Mouse (Mus musculus) limb, embryonic 11.5 days (tissue): ENCODE measurements around the gene Slc35c1. TPM values are rescaled to one million over a fixed set of nuclear protein-coding genes. Genes with fewer than 3 reads are reported as not detected.
A peak's percentile ranks its signal among the peaks of the same experiment; 100 is the strongest.

Source experiments
- ATAC-seq: fragments of 200-750 bp; cut with Nextera tagmentation; 2 replicates; pipeline ENCODE4 v1.8.0; 2017; ENCODE audit warnings: low read depth; ENCODE audit not compliant: insufficient number of reproducible peaks, low FRiP score, low TSS enrichment
- DNase-seq: peaks from one replicate; pipeline ENCODE4 v3.0.0-alpha.2; 2015; ENCODE audit warnings: low spot score
- H3K27ac ChIP-seq: fragments of 300-500 bp; sonication (generic); replicated peaks from 2 replicates; pipeline ENCODE4 v1.5.1; 2014; ENCODE audit warnings: low read depth, mild to moderate bottlenecking, low read length
- H3K27me3 ChIP-seq: fragments of 300-500 bp; sonication (generic); 2 replicates; pipeline ENCODE4 v1.6.1; 2014; ENCODE audit warnings: mild to moderate bottlenecking, low read length, mixed read lengths; ENCODE audit not compliant: control insufficient read depth, insufficient read depth
- H3K36me3 ChIP-seq: fragments of 300-500 bp; sonication (generic); 2 replicates; pipeline ENCODE4 v1.6.1; 2014; ENCODE audit warnings: mild to moderate bottlenecking, low read length, moderate library complexity, mixed read lengths; ENCODE audit not compliant: control insufficient read depth, insufficient read depth
- H3K4me1 ChIP-seq: fragments of 300-500 bp; sonication (generic); 2 replicates; pipeline ENCODE4 v1.6.1; 2014; ENCODE audit warnings: low read length, mixed read lengths; ENCODE audit not compliant: control insufficient read depth, insufficient read depth
- H3K4me2 ChIP-seq: fragments of 300-500 bp; sonication (generic); 2 replicates; pipeline ENCODE4 v1.6.1; 2014; ENCODE audit warnings: low read depth, mild to moderate bottlenecking, moderate library complexity; ENCODE audit not compliant: severe bottlenecking
- H3K4me3 ChIP-seq: fragments of 300-500 bp; sonication (generic); 2 replicates; pipeline ENCODE4 v1.5.1; 2014; ENCODE audit warnings: low read depth, low read length
- H3K9ac ChIP-seq: fragments of 300-500 bp; sonication (generic); 2 replicates; pipeline ENCODE4 v1.6.1; 2014; ENCODE audit warnings: mild to moderate bottlenecking, low read length
- H3K9me3 ChIP-seq: fragments of 300-500 bp; sonication (generic); 2 replicates; pipeline ENCODE4 v1.6.1; 2016; ENCODE audit warnings: low read length; ENCODE audit not compliant: control insufficient read depth
- WGBS: fragments of 180-500 bp; shearing (Covaris S2); extraction: QIAGEN DNeasy Blood & Tissue Kit; methylation state at CpG from one replicate; pipeline ENCODE4 v1.1.7; 2014; 5-methylcytosine and 5-hydroxymethylcytosine counted together
- polyA plus RNA-seq: library from polyadenylated mRNA; unstranded; fragments of >200 nt; fragmentation: Nextera tagmentation; extraction: Ambion mirVana; gene quantifications from 2 replicates; pipeline ENCODE4 v1.2.1, GENCODE M21; 2014

Slc35c1 gene
- polyA plus RNA-seq, 1 experiment from 2014 or later = 8.2 TPM

DNA sequence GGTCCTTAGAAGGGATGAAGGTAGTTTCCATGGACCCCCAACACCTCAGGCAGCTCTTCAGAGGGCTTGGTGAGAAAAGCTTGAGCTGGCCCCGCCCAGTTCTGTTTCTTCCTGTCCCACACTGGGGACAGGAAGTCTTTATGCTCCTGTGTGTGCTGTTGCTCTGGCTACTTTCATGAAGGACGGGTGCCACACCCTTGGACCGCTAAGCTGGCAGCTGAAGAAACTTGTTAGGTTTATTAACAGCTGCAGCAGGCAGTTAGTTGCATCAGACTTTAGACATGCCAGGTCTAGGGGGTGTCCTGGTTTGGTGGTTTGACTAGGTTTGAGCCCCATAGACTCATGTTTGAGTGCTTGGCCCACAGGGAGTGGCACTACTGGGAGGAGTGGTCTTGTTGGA is 4.4 kb upstream of the Slc35c1 start:
- Histone ChIP-seq H3K4me1 (no peaks in the 10 kb centered on the region), H3K9me3 (no peaks in the 10 kb centered on the region), H3K9ac (no peak overlapping the region), H3K27ac (no peak overlapping the region), H3K4me2 (no peak overlapping the region), H3K4me3 (no peak overlapping the region), H3K27me3 (peaks cover 17% of the 10 kb centered on the region), H3K36me3 (no peaks in the 10 kb centered on the region)
- DNase-seq = no peak
- 79% methylated on average over 3 of the region's 3 CpGs for WGBS
- no peak for ATAC-seq

DNA sequence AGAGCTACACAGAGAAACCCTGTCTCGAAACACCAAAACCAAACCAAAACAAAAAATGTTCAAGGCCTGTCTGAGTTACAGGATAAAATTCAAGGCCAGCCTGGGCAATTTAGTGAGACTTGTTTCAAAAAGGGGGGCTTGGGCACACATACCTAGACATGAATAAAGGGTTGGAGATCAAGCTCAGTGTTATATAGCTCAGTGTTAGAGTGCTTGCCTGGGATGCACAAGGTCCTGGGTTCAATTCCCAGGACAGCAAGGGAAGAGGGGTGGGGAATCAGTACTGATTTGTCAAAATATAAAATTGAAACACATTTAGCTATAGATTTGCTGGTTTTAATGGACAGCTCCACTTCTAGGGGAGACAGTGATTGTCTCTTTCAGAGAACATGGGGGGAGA is 877 bp upstream of the Slc35c1 start:
- Histone ChIP-seq H3K36me3 (no peaks in the 10 kb centered on the region), H3K4me3 (no peak overlapping the region), H3K9me3 (no peaks in the 10 kb centered on the region), H3K27me3 (peaks cover 17% of the 10 kb centered on the region), H3K9ac (no peak overlapping the region), H3K4me1 (peaks cover 9% of the 10 kb centered on the region), H3K4me2 (no peak overlapping the region), H3K27ac (no peak overlapping the region)
- ATAC-seq = no peak
- no peak for DNase-seq
- 79% methylated on average over 1 of the region's 1 CpGs for WGBS

- Histone ChIP-seq H3K27me3 (peaks cover 17% of the 10 kb centered on the region), H3K36me3 (no peaks in the 10 kb centered on the region; the same call in 1 of the 2 replicates), H3K9ac (peak overlapping the region; percentile 69), H3K4me3 (peak overlapping the region; percentile 81), H3K27ac (no peak overlapping the region), H3K4me2 (peak overlapping the region; percentile 95), H3K9me3 (no peaks in the 10 kb centered on the region), H3K4me1 (peaks cover 9% of the 10 kb centered on the region)
- peak; percentile 64 for ATAC-seq
- 1% methylated on average over 55 of the region's 55 CpGs for WGBS
- peak; percentile 84 for DNase-seq
Observed at GRCm38 (mm10) chr2:92459141-92459920, 1.0 kb downstream of the Slc35c1 start.

GRCm38 (mm10) chr2:92458481-92458880 is 1.9 kb downstream of the Slc35c1 start:
- peaks cover 17% of the 10 kb centered on the region for H3K27me3 ChIP-seq
- no peak for DNase-seq
- H3K27ac ChIP-seq = no peak overlapping the region
- peak overlapping the region; percentile 69; the same call in 1 of the 2 replicates for H3K9ac ChIP-seq
- WGBS = 63% methylated on average over 13 of the region's 13 CpGs
- H3K9me3 ChIP-seq = no peaks in the 10 kb centered on the region
- no peak for ATAC-seq
- H3K4me1 ChIP-seq = peaks cover 9% of the 10 kb centered on the region
- H3K4me3 ChIP-seq = peak overlapping the region; percentile 81
- no peaks in the 10 kb centered on the region; the same call in 1 of the 2 replicates for H3K36me3 ChIP-seq
- peak overlapping the region; percentile 95 for H3K4me2 ChIP-seq

GRCm38 (mm10) chr2:92456970-92457530 is 3.3 kb downstream of the Slc35c1 start:
- ATAC-seq (no peak), DNase-seq (no peak)
- Histone ChIP-seq H3K36me3 (no peaks in the 10 kb centered on the region; the same call in 1 of the 2 replicates), H3K4me3 (no peak overlapping the region), H3K27me3 (peaks cover 17% of the 10 kb centered on the region), H3K9me3 (no peaks in the 10 kb centered on the region), H3K27ac (no peak overlapping the region), H3K4me1 (peaks cover 9% of the 10 kb centered on the region), H3K9ac (no peak overlapping the region), H3K4me2 (no peak overlapping the region)
- 71% methylated on average over 8 of the region's 8 CpGs for WGBS

GRCm38 (mm10) chr2:92455704-92456103 is 4.6 kb downstream of the Slc35c1 start:
- peaks cover 9% of the 10 kb centered on the region for H3K27me3 ChIP-seq
- WGBS = 36% methylated on average over 3 of the region's 3 CpGs
- no peaks in the 10 kb centered on the region; the same call in 1 of the 2 replicates for H3K36me3 ChIP-seq
- no peaks in the 10 kb centered on the region for H3K9me3 ChIP-seq
- H3K27ac ChIP-seq = no peak overlapping the region
- DNase-seq = no peak
- no peak overlapping the region for H3K4me3 ChIP-seq
- H3K4me2 ChIP-seq = no peak overlapping the region
- ATAC-seq = no peak
- H3K9ac ChIP-seq = no peak overlapping the region
- peaks cover 9% of the 10 kb centered on the region for H3K4me1 ChIP-seq

DNA sequence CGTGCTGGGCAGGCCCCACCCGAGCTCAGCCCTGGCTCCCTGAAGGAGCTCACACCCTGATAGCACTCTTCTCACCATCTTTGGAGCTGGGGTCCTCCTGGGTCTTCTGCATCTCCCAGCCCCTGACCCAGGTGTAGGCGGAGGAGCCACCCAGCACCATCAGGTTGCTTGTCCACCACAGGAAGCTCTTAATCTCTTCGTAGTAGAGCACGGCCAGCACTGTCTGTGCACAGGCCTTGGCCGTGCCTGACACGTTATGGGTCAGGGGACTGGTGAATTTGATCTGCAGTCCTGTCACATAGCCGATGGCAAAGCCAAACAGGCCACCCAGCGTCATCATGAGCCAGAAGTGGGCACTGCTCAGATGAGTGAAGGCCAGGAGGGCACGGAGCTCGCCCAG is 6.2 kb downstream of the Slc35c1 start:
- Histone ChIP-seq H3K9ac (no peak overlapping the region), H3K36me3 (no peaks in the 10 kb centered on the region; the same call in 1 of the 2 replicates), H3K4me3 (no peak overlapping the region)

DNA sequence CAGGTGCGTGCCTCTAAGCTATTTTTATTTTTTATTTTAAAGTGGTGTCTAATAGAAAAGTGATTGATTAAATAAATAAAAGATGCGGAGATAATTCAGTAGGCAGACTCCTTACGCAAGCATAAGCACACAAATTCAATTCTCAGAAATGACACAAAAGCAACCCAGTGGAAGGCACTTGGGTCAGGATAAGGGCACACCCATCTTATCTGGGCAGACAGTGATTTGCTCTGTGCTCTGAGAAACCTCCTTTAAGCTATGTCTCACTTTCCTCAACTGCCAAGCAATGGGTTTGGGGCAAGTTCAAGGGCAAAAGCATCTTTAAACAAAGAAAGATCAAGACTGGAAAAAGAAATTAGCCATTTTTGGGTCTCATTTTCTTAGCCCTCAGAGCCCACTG is 9.2 kb downstream of the Slc35c1 start:
- H3K4me3 ChIP-seq = no peak overlapping the region
- H3K27ac ChIP-seq = no peak overlapping the region
- no peak overlapping the region for H3K9ac ChIP-seq
- H3K4me2 ChIP-seq = no peak overlapping the region
- no peaks in the 10 kb centered on the region for H3K27me3 ChIP-seq
- no peak for ATAC-seq
- H3K9me3 ChIP-seq = no peaks in the 10 kb centered on the region
- H3K4me1 ChIP-seq = peaks cover 2% of the 10 kb centered on the region; the same call in 1 of the 2 replicates
- no peaks in the 10 kb centered on the region; the same call in 1 of the 2 replicates for H3K36me3 ChIP-seq
- no peak for DNase-seq
- 94% methylated on average over 3 of the region's 3 CpGs for WGBS

More for the DNA sequence above, 6.2 kb downstream of the Slc35c1 start:
- ATAC-seq = no peak
- Histone ChIP-seq H3K9me3 (no peaks in the 10 kb centered on the region), H3K4me2 (no peak overlapping the region), H3K4me1 (peaks cover 9% of the 10 kb centered on the region), H3K27ac (no peak overlapping the region), H3K27me3 (no peaks in the 10 kb centered on the region)
- DNase-seq = no peak
- WGBS = 93% methylated on average over 11 of the region's 11 CpGs
